Mouse (Mus musculus) left cerebral cortex, adult 11 months (tissue): ENCODE results near the gene Scrt2.
A peak's percentile ranks its signal among the peaks of the same experiment; 100 is the strongest.

ENCODE experiments used
- DNase-seq: peaks from one replicate; pipeline ENCODE4 v3.0.0; 2022; ENCODE audit warnings: low spot score

The Scrt2 gene

DNA sequence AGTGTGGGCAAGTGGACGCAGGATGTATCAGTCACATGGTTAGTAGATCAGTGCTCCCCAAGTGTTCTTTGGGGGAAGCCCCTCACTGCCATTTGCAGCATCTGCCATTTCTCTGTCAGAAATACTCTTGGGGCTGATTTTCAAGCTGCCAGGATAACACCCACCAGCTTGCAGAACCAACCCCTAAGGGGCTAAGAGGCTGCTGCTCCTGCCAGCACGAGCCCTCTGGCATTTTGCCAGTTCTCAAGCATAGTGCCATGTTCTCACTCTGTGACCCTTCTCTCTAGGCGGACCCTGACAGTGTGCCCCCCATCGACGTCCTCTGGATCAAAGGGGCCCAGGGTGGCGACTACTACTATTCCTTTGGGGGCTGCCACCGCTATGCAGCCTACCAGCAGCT lies 27.4 kb downstream of the Scrt2 start:
- DNase-seq = no peak

- DNase-seq = no peak
Observed at GRCm38 (mm10) chr2:152109386-152109785, 28.1 kb downstream of the Scrt2 start.

GRCm38 (mm10) chr2:152111311-152111710 lies 30.0 kb downstream of the Scrt2 start:
- DNase-seq = no peak

DNA sequence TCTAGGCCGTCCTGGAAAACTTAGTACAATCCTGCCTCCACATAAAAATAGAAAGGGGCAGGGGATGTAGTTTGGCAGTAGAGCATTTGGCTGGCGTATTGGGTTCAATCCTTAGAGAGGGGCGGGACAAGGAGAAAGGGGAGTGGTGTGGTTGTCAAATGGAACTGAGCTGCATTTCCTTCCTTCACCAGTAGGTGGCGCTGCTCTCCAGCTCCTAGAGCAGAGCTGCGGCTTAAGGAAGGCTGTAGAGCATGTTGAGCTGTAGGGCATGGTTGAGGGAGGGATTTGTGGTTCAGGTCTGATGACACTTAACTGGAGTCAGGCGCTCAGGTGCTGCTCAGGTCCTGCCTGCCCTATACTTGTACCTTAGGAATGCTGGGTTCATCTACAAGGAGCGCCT lies 30.6 kb downstream of the Scrt2 start:
- DNase-seq = peak; percentile 82

GRCm38 (mm10) chr2:152112490-152112889 lies 31.2 kb downstream of the Scrt2 start:
- DNase-seq = no peak

DNA sequence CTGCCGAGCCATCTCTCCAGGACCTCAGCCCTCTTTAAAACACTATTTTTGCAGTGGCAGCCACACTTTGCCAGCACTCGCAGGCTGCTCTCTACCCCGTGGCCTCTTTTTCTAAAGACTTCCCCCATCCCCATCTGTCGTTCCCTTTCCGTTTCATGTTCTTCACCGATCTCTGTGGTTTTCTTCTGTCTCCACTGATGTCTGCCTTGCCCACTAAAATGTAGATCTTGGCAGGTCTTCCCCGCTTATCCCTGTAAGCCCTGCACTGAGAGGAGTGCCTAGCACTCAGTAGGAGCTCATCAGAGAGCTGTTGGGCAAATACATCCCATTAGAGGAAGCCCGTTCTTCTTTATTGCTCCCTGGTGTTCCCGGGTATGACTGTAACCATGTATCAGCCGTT lies 31.6 kb downstream of the Scrt2 start:
- no peak for DNase-seq

DNA sequence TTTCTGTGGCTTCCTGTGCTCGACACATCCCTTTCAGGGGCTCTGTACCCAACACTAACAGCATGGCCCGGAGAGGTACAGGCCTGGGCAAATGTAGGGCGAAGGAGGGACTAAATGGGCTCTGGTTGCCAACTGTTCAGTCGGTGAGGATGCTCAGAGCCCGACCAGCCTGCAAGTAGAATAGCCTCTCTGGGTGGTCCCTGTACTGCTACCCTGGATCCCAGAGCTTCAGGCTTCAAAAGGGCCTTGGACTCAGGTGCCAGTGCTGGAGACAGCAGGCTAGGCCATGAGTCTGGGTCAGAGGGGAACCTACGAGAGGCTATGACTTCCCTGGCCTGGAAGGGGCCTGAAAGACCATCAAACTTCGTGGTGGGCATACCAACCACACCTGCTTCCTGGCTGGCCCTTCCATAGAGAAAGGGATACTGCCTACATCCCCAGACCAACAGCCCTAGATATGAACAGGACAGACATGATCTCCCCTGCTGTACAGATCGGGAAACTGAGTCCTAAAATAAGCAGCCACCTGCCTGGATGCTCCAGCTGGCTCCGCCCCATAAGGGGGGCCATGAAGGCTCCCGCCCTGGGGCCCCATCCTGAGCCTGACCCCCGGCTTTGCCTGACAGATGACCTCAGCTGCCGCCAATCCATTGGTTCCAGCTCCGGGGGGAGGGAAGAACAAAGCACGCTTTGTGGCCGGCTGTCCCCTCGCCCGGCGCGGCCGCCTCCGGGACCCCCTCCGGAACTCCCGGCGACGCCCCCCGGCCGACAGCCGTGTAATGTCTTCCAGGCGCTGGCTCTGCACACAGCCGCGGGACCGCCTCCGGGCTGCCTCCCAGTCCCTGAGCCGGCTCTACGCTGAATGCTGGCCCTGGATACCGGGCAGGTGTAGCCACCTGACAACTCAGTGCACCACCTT lies 33.0 kb downstream of the Scrt2 start:
- no peak for DNase-seq

DNA sequence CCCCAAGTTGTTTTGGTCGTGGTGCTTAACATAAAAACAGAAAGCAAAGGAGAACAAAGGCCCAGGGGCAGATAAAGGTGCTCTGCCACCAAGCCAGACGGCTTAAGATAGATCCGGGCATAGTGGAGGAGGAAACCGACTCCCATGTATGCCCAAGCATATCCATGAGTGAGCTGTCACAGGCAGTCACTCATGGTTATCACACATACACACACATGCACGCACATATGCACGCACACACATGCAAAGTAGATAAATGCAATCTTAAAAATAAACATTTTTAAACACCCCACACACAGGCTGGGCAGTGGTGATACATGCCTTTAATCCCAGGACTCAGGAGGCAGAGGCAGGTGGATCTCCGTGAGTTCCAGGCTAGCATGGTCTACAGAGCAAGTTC lies 36.4 kb downstream of the Scrt2 start:
- no peak for DNase-seq

- no peak for DNase-seq
Observed at GRCm38 (mm10) chr2:152119228-152119865, 38.0 kb downstream of the Scrt2 start.

- no peak for DNase-seq
Observed at GRCm38 (mm10) chr2:152122896-152123295, 41.6 kb downstream of the Scrt2 start.

DNA sequence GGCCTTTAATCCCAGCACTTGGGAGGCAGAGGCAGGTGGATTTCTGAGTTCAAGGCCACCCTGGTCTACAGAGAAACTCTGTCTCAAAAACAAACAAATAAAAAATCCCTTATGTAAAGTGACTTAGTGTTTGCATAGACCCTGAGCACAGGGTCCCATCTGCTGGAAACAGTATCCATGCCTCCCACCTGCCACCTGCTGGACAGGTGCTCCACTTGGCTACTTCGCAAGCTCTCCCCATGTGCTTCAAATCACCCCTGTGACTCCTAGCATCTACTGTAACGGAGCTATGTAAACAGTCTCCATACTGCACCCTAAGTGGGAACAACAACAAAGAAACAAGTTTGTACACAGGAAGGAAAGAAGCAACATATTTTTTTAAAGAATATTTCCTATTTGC lies 47.3 kb downstream of the Scrt2 start:
- DNase-seq = no peak

DNA sequence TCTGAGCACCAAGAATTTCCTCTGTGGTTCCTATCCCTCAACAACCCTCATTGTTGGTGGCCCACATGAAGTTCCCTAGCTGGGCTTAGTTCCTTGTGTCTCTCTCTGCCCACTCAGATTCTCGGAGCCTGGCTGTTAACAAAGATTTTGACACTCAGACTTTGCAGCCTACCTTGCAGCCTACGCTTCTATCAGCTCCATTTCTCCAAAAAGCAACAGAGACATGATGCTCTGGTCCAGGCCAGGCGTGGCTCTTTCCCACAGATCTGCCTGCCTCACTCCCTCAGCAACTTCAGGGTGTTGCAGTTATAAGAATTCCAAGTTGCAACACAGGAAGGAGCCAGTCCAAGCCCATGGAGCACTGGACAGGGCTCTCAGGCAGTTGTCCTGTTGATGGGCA lies 48.4 kb downstream of the Scrt2 start:
- peak; percentile 46 for DNase-seq

DNA sequence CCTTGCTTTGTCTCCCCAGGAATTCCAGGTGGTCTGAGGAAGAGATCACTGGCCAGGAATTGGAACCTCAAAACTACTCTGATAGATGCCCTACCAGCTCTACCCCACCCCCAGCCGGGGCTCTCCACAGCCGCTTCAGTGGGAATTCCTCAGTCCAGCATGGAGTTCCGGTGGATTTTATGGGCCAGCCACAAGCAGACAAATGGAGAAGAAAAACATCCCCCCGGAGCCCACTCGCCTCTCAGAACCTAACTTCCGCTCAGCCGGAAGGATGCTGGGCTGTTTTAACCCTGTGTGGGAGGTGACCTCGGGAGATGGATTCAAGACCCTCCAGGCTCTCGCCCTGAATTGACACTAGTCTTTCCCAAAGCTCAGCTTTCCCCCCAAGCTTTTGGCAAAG lies 50.7 kb downstream of the Scrt2 start:
- DNase-seq = no peak

GRCm38 (mm10) chr2:152132691-152133090 lies 51.4 kb downstream of the Scrt2 start:
- no peak for DNase-seq

GRCm38 (mm10) chr2:152139191-152139987 lies 58.1 kb downstream of the Scrt2 start:
- DNase-seq = no peak

- DNase-seq = no peak
Observed at GRCm38 (mm10) chr2:152140941-152141340, 59.6 kb downstream of the Scrt2 start.

DNA sequence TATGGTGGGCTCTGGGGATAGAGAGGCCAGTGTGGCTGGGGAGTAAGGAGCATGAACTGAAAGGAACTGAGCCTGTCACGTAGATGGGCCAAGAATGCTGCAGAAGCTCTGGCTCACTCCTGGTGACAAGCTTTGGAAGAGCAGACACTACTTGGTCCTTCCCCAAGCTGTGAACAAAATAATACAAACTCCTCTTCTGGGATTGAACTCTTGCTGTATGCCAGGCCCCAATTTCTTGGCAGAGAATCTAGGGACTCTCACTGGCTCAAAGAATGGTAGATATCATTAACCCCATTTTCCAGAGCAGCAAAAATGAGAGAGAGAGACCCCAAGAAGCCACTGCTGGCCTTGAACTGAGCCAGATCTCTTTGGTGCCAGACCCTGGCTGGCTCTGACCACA lies 60.2 kb downstream of the Scrt2 start:
- no peak for DNase-seq

DNA sequence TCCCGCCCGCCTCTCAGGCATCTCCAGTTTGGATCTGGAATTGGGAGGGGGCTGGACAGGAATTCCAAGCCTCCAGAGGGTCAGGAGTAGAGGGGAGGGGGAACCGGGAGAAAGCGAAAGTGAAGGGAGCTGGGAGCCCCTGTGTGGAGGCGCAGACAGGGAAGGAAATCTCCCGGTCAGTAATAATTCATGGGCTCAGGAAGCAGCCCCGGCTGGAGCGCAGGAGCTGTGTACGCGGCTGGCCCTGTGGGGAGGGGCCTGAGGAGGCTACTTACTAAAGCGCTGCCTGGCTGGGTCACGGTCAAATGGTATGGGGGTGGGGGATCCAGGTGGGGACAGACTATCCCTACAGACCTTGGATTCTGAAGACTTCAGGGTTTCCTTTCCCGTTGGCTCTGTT lies 60.7 kb downstream of the Scrt2 start:
- no peak for DNase-seq

DNA sequence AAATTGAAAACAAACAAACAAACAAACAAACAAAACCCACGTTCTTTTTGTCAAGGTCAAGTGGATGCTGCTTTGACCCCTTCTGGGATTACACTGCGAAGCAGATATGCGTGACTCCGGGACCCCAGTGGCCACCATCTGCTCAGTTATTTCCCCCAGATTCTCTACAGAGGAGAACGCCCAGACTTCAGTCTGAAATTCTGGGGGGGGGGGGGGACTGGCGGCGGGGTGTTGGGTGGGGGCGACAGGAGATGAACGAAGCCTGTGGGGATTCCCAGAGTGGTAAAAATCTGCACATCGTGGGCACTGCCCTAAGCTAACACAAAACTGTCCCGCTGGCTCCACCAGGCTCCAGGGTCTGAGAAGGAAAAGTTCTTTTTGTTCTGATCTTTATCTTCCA lies 61.2 kb downstream of the Scrt2 start:
- no peak for DNase-seq

DNA sequence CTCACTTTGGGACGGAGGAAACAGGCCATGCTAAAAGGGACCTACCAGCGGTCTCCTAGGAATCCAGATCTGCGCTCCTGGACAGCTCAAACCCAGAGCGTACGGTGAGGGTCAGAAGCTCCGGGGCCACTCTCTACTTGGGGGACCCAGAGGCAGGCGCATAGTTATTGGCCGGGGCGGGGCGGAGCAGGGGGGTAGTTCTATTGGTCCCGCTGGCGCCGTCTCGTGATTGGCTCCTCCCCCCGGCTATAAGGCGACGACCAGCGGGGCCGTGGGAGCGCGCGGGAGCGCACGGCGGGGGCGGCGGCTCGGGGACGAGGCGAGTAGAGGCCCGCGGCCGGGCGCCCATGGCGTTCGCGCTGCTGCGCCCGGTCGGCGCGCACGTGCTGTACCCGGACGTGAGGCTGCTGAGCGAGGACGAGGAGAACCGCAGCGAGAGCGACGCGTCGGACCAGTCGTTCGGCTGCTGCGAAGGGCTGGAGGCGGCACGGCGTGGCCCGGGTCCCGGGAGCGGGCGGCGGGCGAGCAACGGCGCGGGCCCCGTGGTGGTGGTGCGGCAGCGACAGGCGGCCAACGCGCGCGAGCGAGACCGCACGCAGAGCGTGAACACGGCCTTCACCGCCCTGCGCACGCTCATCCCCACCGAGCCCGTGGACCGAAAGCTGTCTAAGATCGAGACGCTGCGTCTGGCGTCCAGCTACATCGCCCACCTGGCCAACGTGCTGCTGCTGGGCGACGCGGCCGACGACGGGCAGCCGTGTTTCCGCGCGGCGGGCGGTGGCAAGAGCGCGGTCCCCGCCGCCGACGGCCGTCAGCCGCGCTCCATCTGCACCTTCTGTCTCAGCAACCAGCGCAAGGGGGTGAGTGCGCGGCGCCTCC lies 62.2 kb downstream of the Scrt2 start, which contains the start of gene Tcf15:
Tcf15 (plus strand) TSS at position 283 of the 879 bp plus-strand sequence.
- DNase-seq = no peak

DNA sequence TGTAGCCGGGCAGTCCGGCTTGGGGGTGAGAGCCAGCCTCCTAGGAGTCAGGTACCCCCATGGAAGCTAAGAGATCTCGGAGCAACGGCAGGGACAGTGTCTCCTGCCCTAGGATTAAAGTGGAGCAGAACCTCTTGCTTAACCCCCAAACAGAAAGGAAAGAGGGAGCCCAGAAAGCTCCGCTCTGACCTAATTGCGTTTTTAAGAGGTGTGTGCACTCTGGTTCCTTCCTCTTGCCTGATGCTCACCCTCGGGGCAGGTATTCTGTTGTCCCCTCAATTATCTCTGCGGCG lies 62.8 kb downstream of the Scrt2 start:
- DNase-seq = no peak

DNA sequence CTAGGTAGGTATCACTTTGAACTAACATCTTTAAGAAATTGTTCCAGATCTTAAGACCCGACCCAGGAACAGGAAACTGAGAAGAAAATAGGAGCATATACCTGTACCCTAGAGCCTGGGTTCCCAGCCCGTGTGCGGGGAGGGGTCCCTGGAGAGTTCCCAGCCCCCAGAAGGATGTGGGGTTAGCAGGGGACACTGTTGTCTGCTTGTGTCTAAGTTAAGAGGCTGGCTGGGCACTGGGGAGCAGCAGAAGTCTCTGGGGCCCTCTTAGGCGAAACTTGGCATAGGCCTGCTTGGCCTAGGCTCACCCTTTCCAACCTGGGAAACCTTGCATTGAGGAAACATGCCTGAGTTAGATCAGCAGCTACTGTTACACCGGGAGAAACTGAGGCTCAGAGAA lies 63.2 kb downstream of the Scrt2 start:
- no peak for DNase-seq
